17 mouse cellular contexts compared by ENCODE assay signal in the genomic region with DNA sequence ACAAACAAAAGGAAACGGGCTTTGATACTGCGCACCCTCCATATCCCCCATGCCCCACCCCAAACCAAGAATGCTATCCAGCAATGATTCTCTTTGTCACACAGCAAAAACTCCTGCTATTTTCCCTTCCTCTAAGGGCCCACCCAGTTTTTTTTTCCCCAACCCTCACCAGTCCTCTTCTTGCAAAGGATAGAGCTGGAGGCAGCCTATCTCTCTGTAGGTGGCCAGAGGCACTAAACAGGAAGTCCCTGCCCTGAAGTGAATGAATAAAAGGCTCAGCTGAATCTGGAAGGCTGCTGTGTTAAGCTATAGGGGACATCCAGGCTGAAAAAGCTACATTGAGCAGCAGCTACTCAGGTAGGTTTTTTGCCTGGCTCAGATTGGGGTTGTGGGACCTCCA. TPM values are rescaled to one million over a fixed set of nuclear protein-coding genes. Genes with fewer than 3 reads are reported as not detected.
"Had no signal": no experiment of that assay in that cellular context is flagged by ENCODE, and none has a peak within 500 bp of the region (broad histone marks: within the 10 kb centered on the region; RNA-seq: fewer than 3 reads in every experiment).

A gene (plus strand): TSS at position 173 of the 400 bp plus-strand sequence.

- ATAC-seq: midbrain, embryonic 13.5 days had no signal

- H3K27ac ChIP-seq: kidney, postnatal 0 days; limb, embryonic 13.5 days; liver, embryonic 14.5 days; midbrain, embryonic 13.5 days; neural tube, embryonic 12.5 days had no signal

- H3K36me3 ChIP-seq: limb, embryonic 13.5 days; midbrain, embryonic 13.5 days; neural tube, embryonic 12.5 days had no signal

- H3K9me3 ChIP-seq: limb, embryonic 13.5 days; midbrain, embryonic 13.5 days; neural tube, embryonic 12.5 days had no signal

- H3K4me3 ChIP-seq: limb, embryonic 13.5 days; midbrain, embryonic 13.5 days; neural tube, embryonic 12.5 days had no signal

- H3K27me3 ChIP-seq: limb, embryonic 13.5 days; midbrain, embryonic 13.5 days; neural tube, embryonic 12.5 days had no signal

- H3K4me1 ChIP-seq: limb, embryonic 13.5 days; midbrain, embryonic 13.5 days; neural tube, embryonic 12.5 days had no signal

- DNase-seq: kidney, postnatal 36 days; layer of hippocampus, adult 9-11 months; layer of hippocampus, postnatal 36 days; left cerebral cortex, postnatal 4 days; lung, adult 18-20 months; right cerebral cortex, postnatal 4 days; spleen, adult 18-20 months; thymus, adult 2 months; thymus, postnatal 25 days had no signal

- H3K9ac ChIP-seq: limb, embryonic 13.5 days; liver, embryonic 14.5 days; midbrain, embryonic 13.5 days; neural tube, embryonic 12.5 days had no signal

- H3K4me2 ChIP-seq: limb, embryonic 13.5 days; midbrain, embryonic 13.5 days; neural tube, embryonic 12.5 days had no signal

RNA-seq across cellular contexts. Expression of the gene that starts here (rescaled TPM):
- total RNA-seq: layer of hippocampus, adult 18-20 months; layer of hippocampus, postnatal 36 days; liver, adult 2 months had no signal
- polyA plus RNA-seq: limb, embryonic 13.5 days; stomach, embryonic 14.5 days had no signal
